Mouse (Mus musculus) adrenal gland, postnatal 10 days (tissue): Measurements from ENCODE around the gene Dennd1b. TPM values are rescaled to one million over a fixed set of nuclear protein-coding genes. Genes with fewer than 3 reads are reported as not detected.
A peak's percentile ranks its signal among the peaks of the same experiment; 100 is the strongest.

Experiments used
- DNase-seq: peaks from one replicate; pipeline ENCODE4 v3.0.0; 2021; ENCODE audit warnings: mixed read lengths
- total RNA-seq, 2 experiments: library from RNA; stranded (reverse); gene quantifications; 2 replicates each; pipeline ENCODE4 v1.2.3; 2021

The Dennd1b gene
- total RNA-seq, 2 experiments from 2014 or later: 13.7 to 21.9 TPM

- DNase-seq: peak; percentile 57
Observed at GRCm38 (mm10) chr1:139080517-139081386, 117.5 kb downstream of the Dennd1b start.

GRCm38 (mm10) chr1:139083382-139083781 lies 120.1 kb downstream of the Dennd1b start:
- DNase-seq: no peak

- DNase-seq: no peak
Observed at GRCm38 (mm10) chr1:139087564-139087963, 124.3 kb downstream of the Dennd1b start.

- DNase-seq: no peak
Observed at GRCm38 (mm10) chr1:139090744-139091143, 127.5 kb downstream of the Dennd1b start.

- no peak for DNase-seq
Observed at GRCm38 (mm10) chr1:139091701-139092100, 128.5 kb downstream of the Dennd1b start.

- DNase-seq: no peak
Observed at GRCm38 (mm10) chr1:139092144-139092543, 128.9 kb downstream of the Dennd1b start.

GRCm38 (mm10) chr1:139092722-139093121 lies 129.5 kb downstream of the Dennd1b start:
- DNase-seq: no peak

- no peak for DNase-seq
Observed at GRCm38 (mm10) chr1:139096369-139096768, 133.1 kb downstream of the Dennd1b start.

GRCm38 (mm10) chr1:139098088-139098487 lies 134.9 kb downstream of the Dennd1b start:
- no peak for DNase-seq

- DNase-seq: no peak
Observed at GRCm38 (mm10) chr1:139101725-139102124, 138.5 kb downstream of the Dennd1b start.

GRCm38 (mm10) chr1:139108251-139108650 lies 145.0 kb downstream of the Dennd1b start:
- no peak for DNase-seq

GRCm38 (mm10) chr1:139122626-139123025 lies 159.4 kb downstream of the Dennd1b start:
- no peak for DNase-seq

- no peak for DNase-seq
Observed at GRCm38 (mm10) chr1:139139644-139140043, 176.4 kb downstream of the Dennd1b start.

- no peak for DNase-seq
Observed at GRCm38 (mm10) chr1:139145516-139145915, 182.3 kb downstream of the Dennd1b start.

- DNase-seq: peak; percentile 13
Observed at GRCm38 (mm10) chr1:139146306-139146705, 183.1 kb downstream of the Dennd1b start.

- no peak for DNase-seq
Observed at GRCm38 (mm10) chr1:139153006-139153405, 189.8 kb downstream of the Dennd1b start.

- DNase-seq: no peak
Observed at GRCm38 (mm10) chr1:139153493-139153892, 190.3 kb downstream of the Dennd1b start.

GRCm38 (mm10) chr1:139156397-139156796 lies 193.2 kb downstream of the Dennd1b start:
- peak; percentile 22 for DNase-seq

- no peak for DNase-seq
Observed at GRCm38 (mm10) chr1:139161619-139162018, 198.4 kb downstream of the Dennd1b start.

- peak; percentile 16 for DNase-seq
Observed at GRCm38 (mm10) chr1:139162814-139163213, 199.6 kb downstream of the Dennd1b start.

- DNase-seq: no peak
Observed at GRCm38 (mm10) chr1:139174058-139174832, 211.0 kb downstream of the Dennd1b start.

- DNase-seq: no peak
Observed at GRCm38 (mm10) chr1:139179707-139180106, 216.5 kb downstream of the Dennd1b start.

- DNase-seq: no peak
Observed at GRCm38 (mm10) chr1:139180481-139181149, 217.4 kb downstream of the Dennd1b start.
